Mouse (Mus musculus) midbrain, embryonic 14.5 days (tissue): ENCODE measurements around the gene Ccdc88a. TPM values are rescaled to one million over a fixed set of nuclear protein-coding genes. Genes with fewer than 3 reads are reported as not detected.

ENCODE experiments used
- ATAC-seq: fragments of 200-750 bp; cut with Nextera tagmentation; 2 replicates; pipeline ENCODE4 v1.8.0; 2017; ENCODE audit warnings: moderate number of reproducible peaks, moderate library complexity; ENCODE audit not compliant: low FRiP score, low TSS enrichment
- DNase-seq: peaks from one replicate; pipeline ENCODE4 v3.0.0-alpha.2; 2015
- H3K27ac ChIP-seq: fragments of 300-500 bp; sonication (generic); replicated peaks from 2 replicates; pipeline ENCODE4 v1.5.1; 2014; ENCODE audit warnings: mild to moderate bottlenecking, low read depth, low read length, moderate library complexity
- H3K27me3 ChIP-seq: fragments of 300-500 bp; sonication (generic); 2 replicates; pipeline ENCODE4 v1.6.1; 2014; ENCODE audit warnings: low read length, control low read depth, mixed read lengths; ENCODE audit not compliant: control insufficient read depth, insufficient read depth
- H3K36me3 ChIP-seq: fragments of 300-500 bp; sonication (generic); 2 replicates; pipeline ENCODE4 v1.6.1; 2014; ENCODE audit warnings: low read length, control low read depth; ENCODE audit not compliant: control insufficient read depth, insufficient read depth
- H3K4me1 ChIP-seq: fragments of 300-500 bp; sonication (generic); 2 replicates; pipeline ENCODE4 v1.6.1; 2014; ENCODE audit warnings: mild to moderate bottlenecking, antibody characterized with exemption, low read length, control low read depth; ENCODE audit not compliant: control insufficient read depth, insufficient read depth
- H3K4me2 ChIP-seq: fragments of 300-500 bp; sonication (generic); 2 replicates; pipeline ENCODE4 v1.6.1; 2014; ENCODE audit warnings: mild to moderate bottlenecking, low read length, moderate library complexity
- H3K4me3 ChIP-seq: fragments of 300-500 bp; sonication (generic); replicated peaks from 2 replicates; pipeline ENCODE4 v1.5.1; 2014; ENCODE audit warnings: low read depth, low read length
- H3K9ac ChIP-seq: fragments of 300-500 bp; sonication (generic); replicated peaks from 2 replicates; pipeline ENCODE4 v1.6.1; 2014; ENCODE audit warnings: mild to moderate bottlenecking, low read length, moderate library complexity
- H3K9me3 ChIP-seq: fragments of 300-500 bp; sonication (generic); 2 replicates; pipeline ENCODE4 v1.6.1; 2016; ENCODE audit warnings: low read length, control low read depth, mixed read lengths; ENCODE audit not compliant: control insufficient read depth
- WGBS: fragments of 180-500 bp; shearing (Covaris S2); extraction: QIAGEN DNeasy Blood & Tissue Kit; methylation state at CpG from one replicate; pipeline ENCODE4 v1.1.7; 2014; 5-methylcytosine and 5-hydroxymethylcytosine counted together
- polyA plus RNA-seq: library from polyadenylated mRNA; unstranded; fragments of >200 nt; fragmentation: Nextera tagmentation; extraction: Ambion mirVana; gene quantifications from 2 replicates; pipeline ENCODE4 v1.2.1, GENCODE M21; 2014

The Ccdc88a gene
- polyA plus RNA-seq, 1 experiment from 2014 or later = 73.3 TPM

- peak overlapping the region; percentile 82 for H3K9ac ChIP-seq
- WGBS = 26% methylated on average over 23 of the region's 23 CpGs
- no peak for ATAC-seq
- H3K27me3 ChIP-seq = no peaks in the 10 kb centered on the region
- no peak for DNase-seq
- peak overlapping the region; percentile 72 for H3K27ac ChIP-seq
- peak overlapping the region; percentile 75 for H3K4me3 ChIP-seq
- peaks cover 9% of the 10 kb centered on the region; the same call in 1 of the 2 replicates for H3K4me1 ChIP-seq
- H3K4me2 ChIP-seq = peak overlapping the region; percentile 69
- no peaks in the 10 kb centered on the region for H3K9me3 ChIP-seq
- peaks cover 25% of the 10 kb centered on the region for H3K36me3 ChIP-seq
These were observed 175.3 kb downstream of the Ccdc88a start for GRCm38 (mm10) chr11:29548504-29549424.

GRCm38 (mm10) chr11:29549425-29549778 is 175.9 kb downstream of the Ccdc88a start:
- peaks cover 19% of the 10 kb centered on the region for H3K36me3 ChIP-seq
- 97% methylated on average over 1 of the region's 1 CpGs for WGBS
- no peaks in the 10 kb centered on the region for H3K9me3 ChIP-seq
- peaks cover 9% of the 10 kb centered on the region; the same call in 1 of the 2 replicates for H3K4me1 ChIP-seq
- DNase-seq (no peak), ATAC-seq (no peak)
- H3K27ac ChIP-seq = no peak overlapping the region
- H3K27me3 ChIP-seq = no peaks in the 10 kb centered on the region
- no peak overlapping the region for H3K9ac ChIP-seq
- H3K4me3 ChIP-seq = no peak overlapping the region
- H3K4me2 ChIP-seq = no peak overlapping the region; the same call in 1 of the 2 replicates

Other genes starting within 250 kb of the Ccdc88a start
- 26.8 and 33.7 TPM in 2 replicates for gene Pnpt1, start 242.9 kb upstream of the Ccdc88a start, polyA plus RNA-seq
- 58.1 and 92.7 TPM in 2 replicates for gene Ppp4r3b, start 200.8 kb upstream of the Ccdc88a start, polyA plus RNA-seq
- gene Cfap36, start 126.2 kb upstream of the Ccdc88a start, polyA plus RNA-seq = 105 and 111 TPM in 2 replicates
- gene Prorsd1, start 141.4 kb downstream of the Ccdc88a start, polyA plus RNA-seq = 11.1 and 12.8 TPM in 2 replicates
- 36.1 and 42.0 TPM in 2 replicates for gene Mtif2, start 152.8 kb downstream of the Ccdc88a start, polyA plus RNA-seq
- gene Clhc1, start 174.3 kb downstream of the Ccdc88a start, polyA plus RNA-seq = 0.12 and 0.16 TPM in 2 replicates
- 695 and 718 TPM in 2 replicates for gene Rps27a, start 174.5 kb downstream of the Ccdc88a start, polyA plus RNA-seq